Mouse (Mus musculus): ENCODE measurements around the gene Apex1.
"Not testable (repeated sequence)": the region's sequence is repeated elsewhere in the genome, so short reads cannot be mapped to it uniquely, and the experiment has no call there.

Apex1 gene

GRCm38 (mm10) chr14:50927366-50927765, 2.6 kb downstream of the Apex1 start:
- DNase-seq = no peak

DNA sequence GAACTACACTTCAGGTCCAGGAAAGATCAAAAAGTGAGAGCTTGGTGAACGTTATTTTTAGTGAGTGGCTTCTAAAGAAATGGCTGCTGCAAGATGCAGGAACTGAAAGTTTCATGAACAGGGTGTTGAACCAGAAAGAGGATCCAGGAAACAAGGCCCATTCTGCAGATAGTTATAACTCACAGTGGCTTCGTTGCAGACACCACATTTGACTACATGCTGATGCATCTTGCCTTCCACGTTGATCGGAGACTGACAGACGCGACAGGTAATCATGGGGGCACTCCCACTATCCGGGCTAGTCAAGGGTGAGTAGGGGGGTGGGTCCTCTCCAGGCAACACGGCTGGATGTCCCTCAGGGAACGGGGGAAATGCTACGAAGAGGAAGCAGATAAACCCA, 5.2 kb downstream of the Apex1 start:
- DNase-seq = no peak

GRCm38 (mm10) chr14:50930377-50930753, 5.6 kb downstream of the Apex1 start:
- peak; percentile 81 for DNase-seq

- DNase-seq = peak; percentile 100
Observed at GRCm38 (mm10) chr14:50930754-50931492, 6.2 kb downstream of the Apex1 start, which contains the start of the genes Pip4p1 and Pnp. TSS of gene Pip4p1 (minus strand) at chr14:50930856. TSS of gene Pnp (plus strand) at chr14:50931082.

- no peak for DNase-seq
Observed at GRCm38 (mm10) chr14:50931493-50932020, 6.8 kb downstream of the Apex1 start.

- no peak for DNase-seq
Observed at GRCm38 (mm10) chr14:50936649-50937048, 11.9 kb downstream of the Apex1 start.

GRCm38 (mm10) chr14:50938119-50938908, 13.5 kb downstream of the Apex1 start:
- no peak for DNase-seq

GRCm38 (mm10) chr14:50938940-50939339, 14.2 kb downstream of the Apex1 start:
- no peak for DNase-seq

GRCm38 (mm10) chr14:50943932-50944667, 19.3 kb downstream of the Apex1 start, which contains the start of gene Gm49342:
TSS of gene Gm49342 (plus strand) at chr14:50944517.
- peak; percentile 83 for DNase-seq

DNA sequence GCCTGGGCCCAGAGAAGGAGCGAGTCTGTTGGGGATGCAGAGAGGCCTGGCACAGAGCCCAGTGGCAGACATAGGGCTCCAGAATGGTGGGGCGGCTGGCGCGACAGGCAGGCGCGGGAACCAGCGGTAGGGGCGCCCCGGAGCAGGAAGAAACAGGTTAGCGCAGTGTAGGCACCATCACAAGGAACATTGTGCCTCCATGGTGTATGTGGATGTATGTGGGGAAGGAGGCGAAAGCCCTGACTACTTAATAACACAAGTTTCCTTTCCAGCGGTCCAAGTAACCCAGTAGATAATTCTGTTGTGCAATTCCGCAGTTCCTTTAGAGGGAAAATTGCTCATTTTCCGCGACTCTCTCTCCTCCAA, 19.9 kb downstream of the Apex1 start:
- DNase-seq = peak; percentile 86

- not testable (repeated sequence) for DNase-seq
Observed at GRCm38 (mm10) chr14:50945081-50945480, 20.3 kb downstream of the Apex1 start.

DNA sequence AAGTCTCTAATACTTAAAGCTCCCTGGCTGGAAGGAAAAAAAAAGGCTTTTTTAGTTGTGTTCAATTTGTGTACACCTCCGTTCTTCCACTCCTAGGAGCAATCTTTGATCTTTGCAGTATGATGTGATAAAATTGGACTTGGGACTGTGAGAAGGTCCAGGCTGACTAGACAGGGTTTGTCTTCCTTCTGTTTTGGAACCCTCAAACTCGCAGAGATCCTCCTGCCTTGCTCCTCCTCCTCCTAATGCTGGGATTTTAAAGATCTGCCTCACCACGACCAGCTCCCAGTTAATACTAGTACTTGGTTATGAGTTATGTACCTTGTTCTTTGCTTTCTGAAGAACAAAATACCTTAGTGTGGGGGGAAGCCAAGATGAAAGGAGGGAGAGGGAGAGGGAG, 20.8 kb downstream of the Apex1 start:
- not testable (repeated sequence) for DNase-seq

GRCm38 (mm10) chr14:50955487-50955886, 30.7 kb downstream of the Apex1 start:
- DNase-seq = no peak

DNA sequence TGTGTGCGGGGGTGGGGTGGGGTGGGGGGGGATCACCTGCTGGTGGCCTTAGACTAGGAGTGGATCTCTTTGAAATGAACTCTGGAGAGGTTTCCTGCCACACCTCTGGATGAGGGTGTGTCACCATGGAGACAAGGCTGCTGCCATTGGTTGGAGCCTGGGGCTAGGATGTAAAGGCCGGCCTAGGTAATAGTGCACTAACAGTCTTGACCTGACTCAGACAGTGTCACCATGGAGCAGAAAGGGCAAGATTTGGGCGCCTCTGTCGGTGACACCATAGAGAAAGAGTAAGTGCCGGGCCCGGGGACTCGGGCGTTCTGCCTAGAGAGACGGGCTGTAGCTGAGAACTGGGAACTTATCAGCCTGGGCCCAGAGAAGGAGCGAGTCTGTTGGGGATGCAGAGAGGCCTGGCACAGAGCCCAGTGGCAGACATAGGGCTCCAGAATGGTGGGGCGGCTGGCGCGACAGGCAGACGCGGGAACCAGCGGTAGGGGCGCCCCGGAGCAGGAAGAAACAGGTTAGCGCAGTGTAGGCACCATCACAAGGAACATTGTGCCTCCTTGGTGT, 31.3 kb downstream of the Apex1 start, which contains the start of gene Pnp2:
Gene Pnp2 (plus strand): TSS at position 51 of the 567 bp plus-strand sequence.
- DNase-seq = peak; percentile 83

- DNase-seq = not testable (repeated sequence)
Observed at GRCm38 (mm10) chr14:50956724-50957123, 32.0 kb downstream of the Apex1 start.

GRCm38 (mm10) chr14:50957146-50957545, 32.4 kb downstream of the Apex1 start:
- DNase-seq = not testable (repeated sequence)

- DNase-seq = not testable (repeated sequence)
Observed at GRCm38 (mm10) chr14:50958289-50958995, 33.7 kb downstream of the Apex1 start.

DNA sequence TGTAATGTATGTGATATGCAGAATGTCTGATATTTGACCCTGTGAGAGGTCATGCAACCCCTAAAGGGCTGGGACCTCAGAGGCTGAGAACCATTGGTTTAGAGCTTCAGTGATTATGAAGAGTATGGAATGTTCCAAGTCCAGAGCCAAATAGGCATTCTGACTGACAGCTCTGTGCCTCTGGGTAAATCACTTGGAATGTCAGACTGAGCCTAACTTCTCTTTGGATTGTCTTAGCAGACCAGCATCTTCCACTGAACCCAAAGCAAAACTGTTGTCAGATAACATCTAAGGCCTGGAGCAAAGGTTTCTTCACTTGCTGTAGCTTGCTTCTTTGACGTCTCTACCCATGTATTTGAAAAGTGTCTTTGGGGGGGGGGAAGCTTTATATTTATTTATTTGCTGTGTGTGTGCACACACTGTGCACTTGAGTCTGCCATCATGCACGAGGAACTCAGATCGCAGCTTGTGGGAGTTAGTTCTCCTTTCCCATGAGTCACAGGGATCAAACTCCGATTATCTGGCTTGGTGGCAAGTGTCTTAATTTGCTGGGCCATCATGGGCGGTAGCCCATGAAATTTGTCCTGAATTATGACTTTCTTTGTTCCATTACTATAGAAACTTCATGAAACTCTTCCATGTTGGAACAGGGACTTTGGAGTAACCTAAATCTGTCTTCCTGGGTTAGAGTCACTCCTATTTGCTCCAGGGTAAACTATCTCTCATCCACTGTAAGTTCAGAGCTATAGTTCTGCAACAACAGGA, 43.6 kb downstream of the Apex1 start:
- no peak for DNase-seq

GRCm38 (mm10) chr14:50969041-50969440, 44.3 kb downstream of the Apex1 start:
- DNase-seq = no peak

GRCm38 (mm10) chr14:50969558-50970544, 45.1 kb downstream of the Apex1 start:
- peak; percentile 32 for DNase-seq
